Mouse (Mus musculus) embryonic facial prominence, embryonic 10.5 days (tissue): ENCODE results near the gene Mrrf. TPM values are rescaled to one million over a fixed set of nuclear protein-coding genes. Genes with fewer than 3 reads are reported as not detected.
A peak's percentile ranks its signal among the peaks of the same experiment; 100 is the strongest.

Experiments used
- DNase-seq: peaks from one replicate; pipeline ENCODE4 v3.0.0-alpha.2; 2017; ENCODE audit warnings: low spot score
- H3K27ac ChIP-seq: fragments of 300-500 bp; sonication (generic); replicated peaks from 2 replicates; pipeline ENCODE4 v1.5.1; 2016; ENCODE audit warnings: mild to moderate bottlenecking
- H3K27me3 ChIP-seq: fragments of 300-500 bp; sonication (generic); replicated peaks from 2 replicates; pipeline ENCODE4 v1.6.1; 2016; ENCODE audit warnings: low read depth, mild to moderate bottlenecking; ENCODE audit not compliant: poor library complexity, severe bottlenecking
- H3K36me3 ChIP-seq: fragments of 300-500 bp; sonication (generic); replicated peaks from 2 replicates; pipeline ENCODE4 v1.6.1; 2016; ENCODE audit warnings: mild to moderate bottlenecking, moderate library complexity
- H3K4me1 ChIP-seq: fragments of 300-500 bp; sonication (generic); 2 replicates; pipeline ENCODE4 v1.6.1; 2016
- H3K4me3 ChIP-seq: fragments of 300-500 bp; sonication (generic); 2 replicates; pipeline ENCODE4 v1.5.1; 2016; ENCODE audit warnings: mild to moderate bottlenecking, moderate library complexity
- H3K9me3 ChIP-seq: fragments of 300-500 bp; sonication (generic); 2 replicates; pipeline ENCODE4 v1.6.1; 2016; ENCODE audit warnings: mild to moderate bottlenecking
- WGBS: fragments of 180-500 bp; shearing (Covaris S2); methylation state at CpG from one replicate; pipeline ENCODE4 v1.1.7; 2016; 5-methylcytosine and 5-hydroxymethylcytosine counted together
- polyA plus RNA-seq: library from polyadenylated mRNA; unstranded; fragments of >200 nt; fragmentation: Nextera tagmentation; extraction: Ambion mirVana; gene quantifications from 2 replicates; pipeline ENCODE4 v1.2.1, GENCODE M21; 2016

Gene Mrrf
- polyA plus RNA-seq, 1 experiment from 2014 or later = 34.1 TPM

GRCm38 (mm10) chr2:36103069-36103554, 33.1 kb upstream of the Mrrf start:
- H3K9me3 ChIP-seq = no peaks in the 10 kb centered on the region
- H3K4me1 ChIP-seq = peaks cover 66% of the 10 kb centered on the region
- H3K36me3 ChIP-seq = 0 out of 2 replicates have a peak, but pooled peaks cover 3% of the 10 kb centered on the region
- DNase-seq = no peak
- peak overlapping the region; percentile 91 for H3K27ac ChIP-seq
- peaks cover 100% of the 10 kb centered on the region for H3K27me3 ChIP-seq
- under 1% methylated on average over 21 of the region's 21 CpGs for WGBS
- peak overlapping the region; percentile 70 for H3K4me3 ChIP-seq

GRCm38 (mm10) chr2:36103555-36104367, 32.4 kb upstream of the Mrrf start:
- Histone ChIP-seq H3K27me3 (peaks cover 100% of the 10 kb centered on the region), H3K4me3 (peak overlapping the region; percentile 70), H3K36me3 (0 out of 2 replicates have a peak, but pooled peaks cover 3% of the 10 kb centered on the region), H3K27ac (peak overlapping the region; percentile 91), H3K4me1 (peaks cover 67% of the 10 kb centered on the region), H3K9me3 (no peaks in the 10 kb centered on the region)
- DNase-seq = peak; percentile 74
- WGBS = under 1% methylated on average over 38 of the region's 38 CpGs

- under 1% methylated on average over 32 of the region's 32 CpGs for WGBS
- peak; percentile 67 for DNase-seq
- peaks cover 72% of the 10 kb centered on the region for H3K4me1 ChIP-seq
These were observed 31.7 kb upstream of the Mrrf start for GRCm38 (mm10) chr2:36104436-36104955.

GRCm38 (mm10) chr2:36104956-36105741, 31.0 kb upstream of the Mrrf start, which contains the start of gene Lhx6:
Gene Lhx6, minus strand, starts transcription at chr2:36105408.
- H3K27me3 ChIP-seq = peaks cover 100% of the 10 kb centered on the region
- peak within 1 kb of the TSS; percentile 91 for H3K27ac ChIP-seq
- H3K36me3 ChIP-seq = 0 out of 2 replicates have a peak, but pooled peaks cover 3% of the 10 kb centered on the region
- under 1% methylated on average over 58 of the region's 58 CpGs for WGBS
- H3K4me1 ChIP-seq = peaks cover 71% of the 10 kb centered on the region
- peak; percentile 67 for DNase-seq
- no peaks in the 10 kb centered on the region for H3K9me3 ChIP-seq
- peak within 1 kb of the TSS; percentile 70 for H3K4me3 ChIP-seq

More at GRCm38 (mm10) chr2:36104436-36104955, 31.7 kb upstream of the Mrrf start:
- Histone ChIP-seq H3K27ac (peak overlapping the region; percentile 91), H3K4me3 (peak overlapping the region; percentile 70), H3K27me3 (peaks cover 100% of the 10 kb centered on the region), H3K9me3 (no peaks in the 10 kb centered on the region), H3K36me3 (0 out of 2 replicates have a peak, but pooled peaks cover 3% of the 10 kb centered on the region)

GRCm38 (mm10) chr2:36108615-36109014, 27.6 kb upstream of the Mrrf start:
- peak; percentile 74 for DNase-seq
- H3K4me1 ChIP-seq = peaks cover 47% of the 10 kb centered on the region
- H3K27me3 ChIP-seq = peaks cover 75% of the 10 kb centered on the region
- 0 out of 2 replicates have a peak overlapping the region, but pooled peaks have one; percentile 8 for H3K4me3 ChIP-seq
- H3K27ac ChIP-seq = no peak overlapping the region
- H3K9me3 ChIP-seq = no peaks in the 10 kb centered on the region
- 3% methylated on average over 7 of the region's 7 CpGs for WGBS
- H3K36me3 ChIP-seq = no peaks in the 10 kb centered on the region

DNA sequence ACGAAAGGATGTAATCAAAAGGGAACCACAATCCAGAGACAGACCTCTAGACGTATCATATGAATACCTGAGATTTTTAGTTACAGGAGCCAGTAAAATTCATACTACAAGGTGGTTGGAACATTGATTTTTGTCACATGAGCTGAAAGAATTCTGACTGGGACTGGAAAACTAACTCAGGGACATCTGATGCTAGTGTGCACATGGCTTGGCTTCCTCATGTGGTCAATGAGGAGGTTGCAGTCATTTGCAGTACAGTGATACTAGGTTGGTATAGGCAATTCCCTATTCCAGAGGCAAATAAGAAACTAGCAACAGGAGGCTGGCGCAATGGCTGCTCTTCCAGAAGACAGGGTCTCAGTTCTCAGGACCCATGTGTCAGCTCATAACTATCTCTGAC, 23.6 kb upstream of the Mrrf start:
- H3K4me1 ChIP-seq = peaks cover 22% of the 10 kb centered on the region
- H3K36me3 ChIP-seq = peaks cover 27% of the 10 kb centered on the region
- H3K4me3 ChIP-seq = no peak overlapping the region
- WGBS = 71% methylated on average over 3 of the region's 3 CpGs
- DNase-seq = no peak
- no peaks in the 10 kb centered on the region for H3K9me3 ChIP-seq
- no peak overlapping the region for H3K27ac ChIP-seq
- peaks cover 34% of the 10 kb centered on the region for H3K27me3 ChIP-seq

GRCm38 (mm10) chr2:36126795-36127429, 9.3 kb upstream of the Mrrf start:
- Histone ChIP-seq H3K4me1 (peaks cover 16% of the 10 kb centered on the region), H3K9me3 (no peaks in the 10 kb centered on the region), H3K27ac (no peak overlapping the region), H3K4me3 (no peak overlapping the region), H3K27me3 (no peaks in the 10 kb centered on the region), H3K36me3 (peaks cover 95% of the 10 kb centered on the region)
- DNase-seq = no peak
- WGBS = 92% methylated on average over 9 of the region's 9 CpGs

GRCm38 (mm10) chr2:36127973-36128372, 8.2 kb upstream of the Mrrf start:
- Histone ChIP-seq H3K27me3 (no peaks in the 10 kb centered on the region), H3K36me3 (peaks cover 95% of the 10 kb centered on the region), H3K4me1 (peaks cover 16% of the 10 kb centered on the region), H3K4me3 (no peak overlapping the region), H3K9me3 (no peaks in the 10 kb centered on the region), H3K27ac (no peak overlapping the region)
- no peak for DNase-seq
- 83% methylated on average over 4 of the region's 4 CpGs for WGBS

- Histone ChIP-seq H3K4me1 (peaks cover 16% of the 10 kb centered on the region), H3K27ac (no peak overlapping the region), H3K27me3 (no peaks in the 10 kb centered on the region), H3K36me3 (peaks cover 95% of the 10 kb centered on the region), H3K9me3 (no peaks in the 10 kb centered on the region), H3K4me3 (no peak overlapping the region)
- no peak for DNase-seq
- 71% methylated on average over 3 of the region's 3 CpGs for WGBS
These were observed 7.1 kb upstream of the Mrrf start for GRCm38 (mm10) chr2:36129051-36129450.

DNA sequence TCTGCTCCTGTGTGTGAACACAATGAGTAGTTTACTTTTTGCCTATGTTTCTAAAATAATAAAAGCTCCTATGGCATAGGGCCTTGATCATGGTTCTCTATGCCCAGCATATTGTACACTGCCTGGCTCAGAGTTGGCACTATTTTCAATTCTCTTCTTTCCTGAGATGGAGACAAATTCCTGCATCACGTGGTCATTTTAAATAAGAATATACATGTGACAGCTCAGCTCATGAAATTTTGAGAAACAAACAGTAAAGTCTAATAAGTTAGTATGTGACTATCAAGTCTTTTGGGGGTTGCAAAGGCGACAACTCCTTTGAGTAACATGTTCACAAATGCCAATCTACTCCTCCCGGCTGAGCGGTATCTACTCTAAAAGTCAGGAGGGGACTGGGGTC, 302 bp upstream of the Mrrf start:
- WGBS = 2% methylated on average over 4 of the region's 4 CpGs

GRCm38 (mm10) chr2:36139096-36139495, 2.9 kb downstream of the Mrrf start:
- Histone ChIP-seq H3K27me3 (no peaks in the 10 kb centered on the region), H3K4me3 (no peak overlapping the region), H3K9me3 (no peaks in the 10 kb centered on the region), H3K27ac (no peak overlapping the region), H3K36me3 (peaks cover 19% of the 10 kb centered on the region), H3K4me1 (peaks cover 52% of the 10 kb centered on the region)
- no peak for DNase-seq
- 67% methylated on average over 2 of the region's 2 CpGs for WGBS

More for the DNA sequence above, 302 bp upstream of the Mrrf start:
- Histone ChIP-seq H3K36me3 (peaks cover 39% of the 10 kb centered on the region), H3K4me3 (peak overlapping the region; percentile 71), H3K4me1 (peaks cover 40% of the 10 kb centered on the region), H3K9me3 (no peaks in the 10 kb centered on the region), H3K27ac (peak overlapping the region; percentile 93), H3K27me3 (no peaks in the 10 kb centered on the region)
- no peak for DNase-seq

DNA sequence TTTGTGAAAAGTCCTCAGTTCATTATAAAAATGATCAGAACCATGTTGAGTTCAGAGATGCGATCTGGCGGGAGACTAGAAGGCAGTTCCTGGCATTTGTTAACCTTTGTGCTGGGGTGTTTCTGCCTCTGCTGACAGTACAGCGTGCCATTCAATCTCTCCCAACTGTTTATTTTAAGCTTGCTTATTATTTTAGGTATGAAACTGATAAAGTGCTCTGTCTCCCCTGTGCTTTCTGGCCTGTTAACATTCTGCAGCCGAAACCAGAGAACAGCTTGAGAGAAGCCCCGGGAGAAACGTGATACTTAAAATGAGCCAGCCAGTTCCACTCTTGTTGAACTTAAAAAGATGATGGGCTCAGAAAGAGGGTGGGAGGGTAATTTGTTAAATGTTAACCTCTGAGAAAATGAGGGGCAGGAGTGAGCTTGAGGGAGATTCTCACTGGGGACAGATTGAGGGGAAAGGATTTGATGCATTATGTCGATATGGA, 12.7 kb downstream of the Mrrf start:
- DNase-seq = peak; percentile 51
- 41% methylated on average over 7 of the region's 7 CpGs for WGBS

More for the DNA sequence above, 12.7 kb downstream of the Mrrf start:
- no peaks in the 10 kb centered on the region for H3K27me3 ChIP-seq
- H3K27ac ChIP-seq = no peak overlapping the region
- H3K9me3 ChIP-seq = no peaks in the 10 kb centered on the region
- H3K4me1 ChIP-seq = peaks cover 37% of the 10 kb centered on the region
- H3K36me3 ChIP-seq = peaks cover 19% of the 10 kb centered on the region
- H3K4me3 ChIP-seq = no peak overlapping the region
